Mouse (Mus musculus): ENCODE data around the gene Gm10490.

Gm10490 gene

GRCm38 (mm10) chrX:7927116-7927515 lies 17.8 kb downstream of the Gm10490 start:
- DNase-seq: no peak

GRCm38 (mm10) chrX:7928270-7928790 lies 19.0 kb downstream of the Gm10490 start, which contains the start of gene Eras:
TSS of gene Eras (minus strand) at chrX:7928607.
- DNase-seq: no peak

GRCm38 (mm10) chrX:7936874-7937273 lies 27.5 kb downstream of the Gm10490 start:
- no peak for DNase-seq

GRCm38 (mm10) chrX:7937667-7938066 lies 28.3 kb downstream of the Gm10490 start:
- DNase-seq: no peak

GRCm38 (mm10) chrX:7945618-7946017 lies 36.3 kb downstream of the Gm10490 start:
- no peak for DNase-seq

GRCm38 (mm10) chrX:7947108-7947899 lies 38.0 kb downstream of the Gm10490 start, which contains the start of gene Hdac6:
TSS of gene Hdac6 (minus strand) at chrX:7947889.
- DNase-seq: no peak

- peak; percentile 84 for DNase-seq
Measured at GRCm38 (mm10) chrX:7947900-7948492, 38.7 kb downstream of the Gm10490 start.

GRCm38 (mm10) chrX:7950091-7950490 lies 40.7 kb downstream of the Gm10490 start:
- no peak for DNase-seq

- DNase-seq: no peak
Measured at GRCm38 (mm10) chrX:7958868-7959267, 49.5 kb downstream of the Gm10490 start.

All from right cerebral cortex, postnatal 4 days (tissue).